Mouse (Mus musculus) heart, adult 9 months (tissue): ENCODE results near the gene Litaf.

Experiments
- DNase-seq, 2 experiments: peaks; one replicate each; pipeline ENCODE4 v3.0.0; 2022; ENCODE audit warnings: low spot score in 2 of 2

Litaf gene

GRCm38 (mm10) chr16:11066029-11066832 lies at the start of gene Litaf:
TSS of gene Litaf (minus strand) at chr16:11066157.
- peak; percentile 97 for DNase-seq

- no peak for DNase-seq
Measured at GRCm38 (mm10) chr16:11109198-11109740, 43.3 kb upstream of the Litaf start.

GRCm38 (mm10) chr16:11104905-11105304 lies 38.9 kb upstream of the Litaf start:
- DNase-seq = no peak

GRCm38 (mm10) chr16:11097301-11097700 lies 31.3 kb upstream of the Litaf start:
- no peak for DNase-seq

GRCm38 (mm10) chr16:11093717-11094386 lies 27.9 kb upstream of the Litaf start:
- no peak for DNase-seq

GRCm38 (mm10) chr16:11092523-11092922 lies 26.6 kb upstream of the Litaf start:
- DNase-seq = no peak

- peak in 1 of 2 experiments; percentile 55 for DNase-seq
Measured at GRCm38 (mm10) chr16:11092061-11092460, 26.1 kb upstream of the Litaf start.

- DNase-seq = no peak
Measured at GRCm38 (mm10) chr16:11090836-11091570, 25.0 kb upstream of the Litaf start.

- no peak for DNase-seq
Measured at GRCm38 (mm10) chr16:11086856-11087588, 21.1 kb upstream of the Litaf start.

- DNase-seq = no peak
Measured at GRCm38 (mm10) chr16:11086299-11086698, 20.3 kb upstream of the Litaf start.

- no peak for DNase-seq
Measured at GRCm38 (mm10) chr16:11084181-11084580, 18.2 kb upstream of the Litaf start.

- no peak for DNase-seq
Measured at GRCm38 (mm10) chr16:11078216-11078869, 12.4 kb upstream of the Litaf start.

GRCm38 (mm10) chr16:11077601-11078201 lies 11.7 kb upstream of the Litaf start:
- no peak for DNase-seq

- no peak for DNase-seq
Measured at GRCm38 (mm10) chr16:11073060-11073459, 7.1 kb upstream of the Litaf start.

- DNase-seq = no peak
Measured at GRCm38 (mm10) chr16:11072454-11072853, 6.5 kb upstream of the Litaf start.

- no peak for DNase-seq
Measured at GRCm38 (mm10) chr16:11071887-11072286, 5.9 kb upstream of the Litaf start.

GRCm38 (mm10) chr16:11071176-11071575 lies 5.2 kb upstream of the Litaf start:
- no peak for DNase-seq

- DNase-seq = peak; percentile 46 to 74
Measured at GRCm38 (mm10) chr16:11069710-11070420, 3.9 kb upstream of the Litaf start.

- no peak for DNase-seq
Measured at GRCm38 (mm10) chr16:11069271-11069670, 3.3 kb upstream of the Litaf start.

GRCm38 (mm10) chr16:11068666-11069065 lies 2.7 kb upstream of the Litaf start:
- no peak for DNase-seq
